Comparison of ENCODE assay signal across 9 mouse cellular contexts in the genomic region with DNA sequence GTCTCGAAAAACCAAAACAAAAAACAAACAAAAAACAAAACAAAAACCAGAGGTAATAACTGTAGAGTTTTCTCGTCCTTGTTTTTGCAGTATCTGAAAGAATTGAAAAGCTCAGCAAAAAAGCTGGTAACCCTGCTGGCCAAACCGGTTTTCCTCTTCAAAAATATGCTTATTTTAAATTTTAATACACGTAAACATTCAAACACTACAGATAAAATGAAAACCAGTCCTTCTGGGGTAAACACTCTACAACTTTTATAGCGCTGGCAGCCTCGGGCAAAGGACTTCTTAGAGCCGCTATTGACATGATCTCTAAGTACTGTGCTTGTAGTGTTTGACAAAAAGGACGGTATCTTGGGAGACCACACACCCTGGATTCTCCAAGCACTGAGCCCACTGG. TPM values are rescaled to one million over a fixed set of nuclear protein-coding genes. Genes with fewer than 3 reads are reported as not detected.
DNase-seq lines count a peak whose midpoint lies in the region; ATAC-seq and TF ChIP-seq lines count a peak whose summit lies in the region.
"Had no signal": no experiment of that assay in that cellular context is flagged by ENCODE, and none has a peak within 500 bp of the region (broad histone marks: within the 10 kb centered on the region; RNA-seq: fewer than 3 reads in every experiment).

No protein-coding gene starts in this region.

- no peaks in the 10 kb centered on the region for H3K27me3 ChIP-seq in embryonic facial prominence, embryonic 13.5 days
- H3K27me3 ChIP-seq in intestine, postnatal 0 days (replicated peaks; ENCODE audit: control insufficient read depth, insufficient read depth, low read length): no peaks in the 10 kb centered on the region
- H3K27me3 ChIP-seq in neural tube, embryonic 13.5 days: no peaks in the 10 kb centered on the region

- 61% methylated on average over 8 of the region's 8 CpGs for WGBS in embryonic facial prominence, embryonic 13.5 days
- WGBS in intestine, postnatal 0 days: 69% methylated on average over 8 of the region's 8 CpGs
- WGBS in neural tube, embryonic 13.5 days: 70% methylated on average over 8 of the region's 8 CpGs

- no peaks in the 10 kb centered on the region for H3K9me3 ChIP-seq in embryonic facial prominence, embryonic 13.5 days
- no peaks in the 10 kb centered on the region for H3K9me3 ChIP-seq in intestine, postnatal 0 days (ENCODE audit: control insufficient read depth)
- no peaks in the 10 kb centered on the region for H3K9me3 ChIP-seq in neural tube, embryonic 13.5 days

- H3K9ac ChIP-seq in embryonic facial prominence, embryonic 13.5 days: peak overlapping the region; percentile 100
- H3K9ac ChIP-seq in intestine, postnatal 0 days (ENCODE audit: low read depth, low read length): peak overlapping the region; percentile 99; the same call in 1 of the 2 replicates
- peak overlapping the region; percentile 96; the same call in 1 of the 2 replicates for H3K9ac ChIP-seq in neural tube, embryonic 13.5 days

- 0 out of 2 replicates have a peak, but pooled peaks have one; percentile 14 for TF ChIP-seq CTCF in layer of hippocampus, adult 2 months (conservative IDR thresholded peaks at IDR 0.05)
- no peak for TF ChIP-seq CTCF in intestine, postnatal 0 days (IDR thresholded peaks at IDR 0.05; ENCODE audit: low read depth)

- peak overlapping the region; percentile 95 for H3K27ac ChIP-seq in layer of hippocampus, adult 2 months
- peak overlapping the region; percentile 100; the same call in 1 of the 2 replicates for H3K27ac ChIP-seq in embryonic facial prominence, embryonic 13.5 days
- 0 out of 2 replicates have a peak overlapping the region, but pooled peaks have one; percentile 100 for H3K27ac ChIP-seq in intestine, postnatal 0 days (ENCODE audit: low read depth, low read length)
- peak overlapping the region; percentile 99 for H3K27ac ChIP-seq in neural tube, embryonic 13.5 days (replicated peaks)

- peak overlapping the region; percentile 82 for H3K4me3 ChIP-seq in layer of hippocampus, adult 2 months
- H3K4me3 ChIP-seq in embryonic facial prominence, embryonic 13.5 days: peak overlapping the region; percentile 75
- peak overlapping the region; percentile 66 for H3K4me3 ChIP-seq in intestine, postnatal 0 days (ENCODE audit: low read depth, low read length)
- H3K4me3 ChIP-seq in neural tube, embryonic 13.5 days: peak overlapping the region; percentile 54; the same call in 1 of the 2 replicates

- H3K4me2 ChIP-seq in embryonic facial prominence, embryonic 13.5 days: peak overlapping the region; percentile 73
- peak overlapping the region; percentile 82; the same call in 1 of the 2 replicates for H3K4me2 ChIP-seq in intestine, postnatal 0 days (replicated peaks; ENCODE audit: low read depth)
- peak overlapping the region; percentile 66 for H3K4me2 ChIP-seq in neural tube, embryonic 13.5 days

- no peak for DNase-seq in layer of hippocampus, adult 2 months (ENCODE audit: low spot score in 2 of 2)
- no peak for DNase-seq in layer of hippocampus, postnatal 14 days (ENCODE audit: low spot score in 2 of 2)
- DNase-seq in frontal cortex, postnatal 10 days (ENCODE audit: low spot score in 2 of 2): no peak
- no peak for DNase-seq in gastrocnemius, postnatal 4 days (ENCODE audit: low spot score in 2 of 2)
- DNase-seq in right cerebral cortex, postnatal 25 days: no peak

- ATAC-seq in embryonic facial prominence, embryonic 13.5 days (ENCODE audit: insufficient number of reproducible peaks, insufficient read depth, low FRiP score, low TSS enrichment, low read depth): no peak
- ATAC-seq in intestine, postnatal 0 days: no peak
- ATAC-seq in neural tube, embryonic 13.5 days (ENCODE audit: low read depth): no peak

- H3K36me3 ChIP-seq in embryonic facial prominence, embryonic 13.5 days: peaks cover 4% of the 10 kb centered on the region
- H3K36me3 ChIP-seq in intestine, postnatal 0 days (ENCODE audit: control insufficient read depth, insufficient read depth): no peaks in the 10 kb centered on the region
- H3K36me3 ChIP-seq in neural tube, embryonic 13.5 days: no peaks in the 10 kb centered on the region

- peaks cover 19% of the 10 kb centered on the region for H3K4me1 ChIP-seq in embryonic facial prominence, embryonic 13.5 days
- no peaks in the 10 kb centered on the region for H3K4me1 ChIP-seq in intestine, postnatal 0 days (replicated peaks; ENCODE audit: control insufficient read depth, insufficient read depth, low read length)
- H3K4me1 ChIP-seq in neural tube, embryonic 13.5 days (replicated peaks): peaks cover 22% of the 10 kb centered on the region

RNA-seq across cellular contexts. Expression of a gene that starts 0.6 kb away (rescaled TPM):
- total RNA-seq in layer of hippocampus, adult 2 months (2021): 10 to 100 TPM; 27.3 to 29.3 TPM
- 10 to 100 TPM; 24.4 to 26.0 TPM for total RNA-seq in layer of hippocampus, postnatal 14 days (2021)
- polyA plus RNA-seq in embryonic facial prominence, embryonic 13.5 days (2015; fragmentation: Nextera tagmentation; extraction: Ambion mirVana): 19.4 and 20.7 TPM in 2 replicates
- 8.1 and 9.2 TPM in 2 replicates for polyA plus RNA-seq in intestine, postnatal 0 days (2015; fragmentation: Nextera tagmentation; extraction: Ambion mirVana)
- 20.6 and 23.4 TPM in 2 replicates for polyA plus RNA-seq in neural tube, embryonic 13.5 days (2015; fragmentation: Nextera tagmentation; extraction: Ambion mirVana)
- total RNA-seq in gastrocnemius, postnatal 4 days (2021): 10 to 100 TPM; 15.3 to 17.1 TPM

RNA-seq across cellular contexts. Expression of a gene that starts 43.8 kb away (rescaled TPM):
- total RNA-seq in layer of hippocampus, adult 2 months (2021): 10 to 100 TPM; 14.1 to 18.5 TPM
- total RNA-seq in layer of hippocampus, postnatal 14 days (2021): 10 to 100 TPM; 16.1 to 16.3 TPM
- polyA plus RNA-seq in embryonic facial prominence, embryonic 13.5 days (2015; fragmentation: Nextera tagmentation; extraction: Ambion mirVana): 1.8 and 2.0 TPM in 2 replicates
- polyA plus RNA-seq in intestine, postnatal 0 days (2015; fragmentation: Nextera tagmentation; extraction: Ambion mirVana): 0.69 and 0.92 TPM in 2 replicates
- polyA plus RNA-seq in neural tube, embryonic 13.5 days (2015; fragmentation: Nextera tagmentation; extraction: Ambion mirVana): 18.0 and 19.9 TPM in 2 replicates
- total RNA-seq in gastrocnemius, postnatal 4 days (2021): 1 to 10 TPM in 1 of 2 experiments, under 1 TPM in 1; 0.71 to 1.1 TPM
- total RNA-seq: hematopoietic stem cell, adult 5-6 weeks had no signal

Comparison
In these comparisons a context has a peak if more than half of its experiments do, and no peak if none do; other contexts are left out.
1. RNA of a gene that starts 43.8 kb away (total RNA-seq): 14.1 to 18.5 TPM in layer of hippocampus, adult 2 months and 16.1 to 16.3 TPM in layer of hippocampus, postnatal 14 days; 0.71 to 1.1 TPM in gastrocnemius, postnatal 4 days; every median in the first group is over 4 times any median in the second.
2. Peak in every context shown above with its lines, with median percentiles within 50 percentile points of each other: H3K27ac ChIP-seq, H3K4me3 ChIP-seq, H3K4me2 ChIP-seq and H3K9ac ChIP-seq.